Mouse (Mus musculus): ENCODE results near the gene Alg14.

The Alg14 gene

GRCm38 (mm10) chr3:121277557-121277956 lies 14.0 kb upstream of the Alg14 start:
- DNase-seq (ENCODE audit: low read depth, low spot score), result no peak

DNA sequence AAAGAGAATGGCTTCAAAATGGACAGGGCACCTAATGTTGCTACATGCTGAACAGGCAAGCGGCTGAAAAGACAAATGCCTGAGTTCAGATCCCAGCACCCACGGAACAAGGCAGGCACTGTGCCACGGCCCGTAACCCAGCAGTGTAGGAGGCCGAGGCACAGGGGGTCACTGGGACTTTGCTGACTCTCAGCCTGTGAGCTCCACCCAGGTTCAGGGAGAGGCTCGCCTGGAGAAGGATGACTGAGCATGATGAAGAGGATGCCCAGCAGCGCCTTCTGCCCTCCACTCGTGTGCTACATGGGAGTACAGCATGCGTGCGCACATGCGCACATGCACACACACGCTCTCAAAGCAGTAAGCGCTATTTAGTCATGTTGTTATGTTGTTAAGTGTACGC lies 11.9 kb upstream of the Alg14 start:
- no peak for DNase-seq (ENCODE audit: low read depth, low spot score)

DNA sequence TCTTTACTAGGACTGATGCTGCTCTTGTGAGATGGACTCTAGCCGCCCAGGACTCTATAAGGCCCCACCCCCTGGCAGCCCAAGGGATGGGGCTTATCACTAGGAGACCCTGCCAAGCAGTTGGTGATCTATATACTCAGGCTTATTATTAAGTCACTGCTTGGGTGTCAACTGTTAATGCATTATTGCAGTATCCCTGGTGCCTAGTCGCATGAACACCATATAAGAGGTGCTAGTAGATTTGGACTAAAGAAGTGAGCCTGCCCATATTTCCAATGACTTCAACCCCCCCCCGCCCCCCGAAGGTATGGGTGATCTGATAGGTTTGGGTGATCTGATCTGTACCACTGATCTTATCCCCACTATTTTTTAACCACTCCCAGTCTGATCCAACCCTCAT lies 8.6 kb upstream of the Alg14 start, which contains the start of gene Tmem56:
Gene Tmem56, minus strand, starts transcription at position 101 of the 400 bp plus-strand sequence.
- no peak for DNase-seq (ENCODE audit: low read depth, low spot score)

DNA sequence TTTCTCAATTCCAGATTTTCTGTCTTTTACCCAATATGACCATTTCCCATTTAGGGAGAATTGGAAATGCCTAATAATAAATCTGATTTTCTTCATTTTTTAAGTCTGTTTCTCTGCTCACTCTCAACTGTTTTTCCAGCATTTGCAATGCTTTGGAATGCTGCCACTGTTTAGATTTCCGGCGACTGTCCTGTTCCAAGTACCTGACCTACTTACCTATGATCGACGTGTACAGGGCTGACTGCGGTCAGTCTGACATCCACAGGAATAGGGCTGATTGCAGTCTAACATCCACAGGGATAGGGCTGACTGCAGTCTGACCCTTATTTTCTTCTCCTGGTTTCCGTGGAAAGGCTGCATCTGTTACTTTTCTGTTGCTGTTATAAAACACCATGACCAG lies 6.4 kb upstream of the Alg14 start:
- DNase-seq (ENCODE audit: low read depth, low spot score), result no peak

- no peak for DNase-seq (ENCODE audit: low read depth, low spot score)
Observed at GRCm38 (mm10) chr3:121287151-121287550, 4.4 kb upstream of the Alg14 start.

- no peak for DNase-seq (ENCODE audit: low read depth, low spot score)
Observed at GRCm38 (mm10) chr3:121290681-121291080, 892 bp upstream of the Alg14 start.

DNA sequence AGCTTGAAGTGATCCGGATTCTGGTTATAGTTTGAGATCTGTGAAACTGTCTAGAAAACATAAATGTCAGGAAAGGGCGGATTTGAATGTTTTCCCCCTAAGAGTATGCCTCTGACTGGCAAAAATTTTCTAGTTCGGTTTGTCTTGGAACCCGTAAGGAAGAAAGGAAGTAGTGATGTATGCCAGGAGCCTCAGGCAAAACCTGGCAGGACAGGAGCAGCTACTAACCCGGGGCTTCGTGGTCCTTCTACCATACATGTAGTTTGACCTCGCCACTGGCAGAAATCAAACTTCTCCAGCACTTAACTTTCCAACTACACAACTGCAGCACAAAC lies 381 bp upstream of the Alg14 start:
- no peak for DNase-seq (ENCODE audit: low read depth, low spot score)

DNA sequence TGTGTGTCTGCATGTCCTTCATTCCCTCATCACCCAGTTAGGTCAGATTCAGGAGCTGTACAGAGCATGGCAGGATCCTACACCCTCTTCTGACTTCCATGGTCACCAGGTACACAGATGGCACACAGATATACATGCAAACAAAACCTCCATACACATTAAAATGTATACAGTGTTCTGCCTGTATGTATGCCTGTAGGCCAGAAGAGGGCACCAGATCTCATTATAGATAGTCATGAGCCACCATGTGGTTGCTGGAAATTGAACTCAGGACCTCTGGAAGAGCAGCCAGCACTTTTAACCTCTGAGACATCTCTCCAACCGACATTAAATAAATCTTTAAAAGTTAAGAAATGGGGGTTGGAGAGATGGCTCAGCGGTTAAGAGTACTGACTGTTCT lies 2.6 kb downstream of the Alg14 start:
- DNase-seq (ENCODE audit: low read depth, low spot score), result no peak

DNA sequence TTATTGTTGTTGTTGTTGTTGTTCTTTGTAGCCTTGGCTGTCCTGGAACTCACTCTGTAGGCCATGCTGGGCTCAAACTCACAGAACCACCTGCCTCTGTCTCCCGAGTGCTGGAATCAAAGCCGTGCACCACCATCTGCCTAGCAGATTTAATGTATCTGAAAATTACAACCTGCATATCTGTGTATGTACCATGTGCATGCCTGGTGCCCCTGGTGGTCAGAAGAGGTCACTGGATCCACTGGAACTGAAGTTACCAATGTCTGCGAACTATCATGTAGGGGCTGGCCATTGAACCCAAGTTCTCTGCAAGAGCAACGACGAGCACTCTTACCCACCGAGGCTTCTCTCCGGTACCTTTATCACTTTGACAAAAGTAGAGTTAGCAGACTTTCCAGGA lies 15.1 kb downstream of the Alg14 start:
- DNase-seq (ENCODE audit: low read depth, low spot score), result peak; percentile 37

DNA sequence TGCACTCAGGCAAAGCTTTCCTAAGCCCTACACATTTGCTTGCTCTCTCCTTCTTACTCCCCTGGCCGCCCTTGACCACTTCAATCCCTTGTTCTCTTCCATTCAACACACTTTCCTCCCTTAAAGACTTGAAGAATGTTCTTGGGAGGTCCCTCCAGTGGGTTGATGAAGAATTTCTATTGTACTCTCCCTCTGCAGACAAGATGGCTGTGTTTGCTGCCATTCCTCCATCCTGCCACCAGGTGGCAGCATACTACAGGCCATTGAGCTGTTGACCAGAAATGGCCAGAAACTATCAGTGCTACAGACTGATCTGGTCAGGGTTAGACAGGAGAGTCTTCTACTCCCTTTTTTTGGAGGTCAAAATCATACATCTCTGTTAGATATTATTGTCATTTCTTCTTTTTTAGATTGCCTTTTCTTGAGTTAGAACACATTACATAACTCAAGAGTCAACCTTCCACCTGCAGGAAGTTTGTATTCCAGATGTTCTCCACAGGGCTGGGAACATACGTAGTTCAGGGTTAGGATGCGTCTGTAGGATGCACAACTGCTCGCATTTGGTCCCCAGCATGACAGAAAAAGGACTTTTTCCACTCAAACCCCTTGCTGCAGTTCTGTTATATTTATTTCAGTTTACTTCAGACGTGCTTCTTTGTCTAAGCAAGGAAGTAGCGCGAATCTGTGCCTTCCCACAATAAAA lies 16.1 kb downstream of the Alg14 start:
- DNase-seq (ENCODE audit: low read depth, low spot score), result peak; percentile 65

- no peak for DNase-seq (ENCODE audit: low read depth, low spot score)
Observed at GRCm38 (mm10) chr3:121308935-121309334, 17.4 kb downstream of the Alg14 start.

DNA sequence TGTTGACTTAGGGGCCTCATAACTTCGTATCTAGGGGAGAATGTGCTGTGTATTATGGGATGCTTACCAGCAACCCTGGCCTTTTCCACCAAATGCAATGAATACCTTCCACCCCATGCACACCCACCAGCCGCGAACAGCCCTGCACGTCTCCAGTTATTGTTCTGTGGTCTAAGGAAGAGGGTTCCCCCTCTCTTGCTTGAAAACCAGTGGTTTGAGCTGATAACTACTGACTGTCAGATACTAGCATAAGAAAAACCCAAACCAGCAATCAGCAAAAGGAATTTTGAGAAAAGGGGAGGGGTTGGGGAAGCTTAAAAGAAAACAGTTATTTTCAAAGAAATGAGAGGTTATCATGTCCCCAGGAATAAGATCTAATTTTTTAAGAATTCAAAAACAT lies 17.9 kb downstream of the Alg14 start:
- no peak for DNase-seq (ENCODE audit: low read depth, low spot score)

DNA sequence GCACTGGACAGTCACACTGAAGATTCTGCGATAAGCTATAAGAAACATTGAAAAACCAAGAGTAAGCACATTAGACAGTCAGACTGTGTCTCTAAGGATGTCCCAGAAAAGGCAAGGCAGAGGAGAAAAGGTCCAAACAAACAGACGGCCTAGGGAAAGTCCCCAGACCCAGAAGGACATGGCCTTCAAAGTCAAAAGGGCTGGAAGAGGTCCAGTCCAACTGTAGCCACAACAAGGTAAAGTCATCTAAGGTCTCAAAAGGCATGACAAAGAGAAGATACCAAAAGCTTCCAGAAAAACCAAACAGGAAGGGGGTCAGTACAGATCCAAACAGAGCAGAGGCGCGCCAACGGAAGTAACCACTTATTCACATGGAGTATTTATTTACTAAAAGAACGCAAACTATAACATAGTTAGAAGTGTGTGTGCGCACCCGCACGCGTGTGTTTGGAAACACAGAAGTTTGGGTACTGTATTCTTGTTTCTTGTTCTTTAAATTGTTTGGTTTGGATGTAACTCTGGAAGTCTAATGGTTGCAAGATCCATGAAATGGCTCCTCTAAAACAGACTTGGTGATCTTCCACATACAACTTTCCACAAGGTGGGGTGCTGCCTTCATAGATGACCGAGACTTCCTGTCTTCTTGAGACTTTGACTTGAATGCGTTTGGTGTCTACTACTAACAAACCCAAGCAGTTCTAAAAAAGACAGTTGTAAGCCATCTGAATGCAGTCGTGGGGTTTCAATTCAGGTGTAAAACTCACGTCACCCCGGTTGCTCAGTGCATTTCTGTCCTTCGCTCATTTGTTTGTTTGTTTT lies 18.5 kb downstream of the Alg14 start:
- DNase-seq (ENCODE audit: low read depth, low spot score), result no peak

DNA sequence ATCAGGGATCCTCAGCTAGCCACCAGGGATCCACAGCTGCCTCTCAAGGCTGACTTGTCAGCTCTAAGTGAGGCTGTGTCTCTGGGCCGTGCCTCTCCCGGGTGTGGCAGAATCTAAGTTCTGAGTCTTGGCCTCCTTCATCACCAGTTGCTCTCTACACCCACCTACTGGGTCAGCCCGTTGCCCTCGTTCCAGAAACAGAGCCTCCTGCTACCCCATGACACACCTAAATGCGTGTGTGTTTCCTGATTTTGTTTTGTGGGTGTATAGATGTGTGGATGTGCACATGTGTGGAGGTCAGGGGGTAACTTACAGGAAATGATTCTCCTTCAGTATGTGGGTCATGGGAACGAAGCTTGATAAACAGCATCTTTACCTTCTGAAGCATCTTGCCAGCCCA lies 20.9 kb downstream of the Alg14 start:
- DNase-seq (ENCODE audit: low read depth, low spot score), result peak; percentile 25

GRCm38 (mm10) chr3:121312979-121313378 lies 21.4 kb downstream of the Alg14 start:
- no peak for DNase-seq (ENCODE audit: low read depth, low spot score)

DNA sequence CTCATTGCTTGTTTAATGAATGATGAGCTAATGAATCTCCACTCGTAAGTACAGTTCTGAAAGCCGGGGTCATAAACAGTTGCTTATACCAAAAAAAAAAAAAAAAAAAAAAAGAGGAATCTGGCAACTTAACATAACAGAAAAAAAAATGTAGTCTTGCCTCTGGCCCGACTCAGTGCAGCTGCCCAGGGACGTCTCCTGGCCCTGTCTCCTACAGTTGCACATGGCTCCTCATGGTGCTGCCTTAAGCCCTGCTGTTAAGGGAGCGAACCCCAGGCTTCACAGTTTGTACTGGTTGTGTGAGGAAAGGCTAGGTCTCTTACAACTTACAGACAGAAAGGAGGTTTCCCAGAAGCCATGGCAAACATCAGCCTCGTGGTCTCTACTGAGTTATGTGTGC lies 22.6 kb downstream of the Alg14 start:
- no peak for DNase-seq (ENCODE audit: low read depth, low spot score)

DNA sequence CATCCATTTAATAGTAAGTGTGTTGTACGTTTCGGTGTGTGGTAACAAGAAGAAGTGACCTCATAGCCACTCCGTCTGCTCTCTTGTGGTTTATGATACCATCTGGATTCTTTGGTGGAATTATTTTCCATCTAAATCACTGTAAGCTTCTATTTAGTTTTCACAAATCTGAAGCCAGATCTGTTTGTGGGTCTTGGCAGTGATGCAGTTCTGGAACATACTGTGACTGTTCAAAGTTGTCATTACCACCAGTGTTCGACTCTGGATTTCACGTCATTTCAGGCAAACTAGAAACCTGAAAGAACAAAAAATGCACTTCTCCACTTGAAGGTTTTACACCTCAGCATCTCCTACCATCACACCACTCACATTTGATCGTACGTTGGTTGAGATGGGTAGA lies 23.9 kb downstream of the Alg14 start:
- DNase-seq (ENCODE audit: low read depth, low spot score), result no peak

DNA sequence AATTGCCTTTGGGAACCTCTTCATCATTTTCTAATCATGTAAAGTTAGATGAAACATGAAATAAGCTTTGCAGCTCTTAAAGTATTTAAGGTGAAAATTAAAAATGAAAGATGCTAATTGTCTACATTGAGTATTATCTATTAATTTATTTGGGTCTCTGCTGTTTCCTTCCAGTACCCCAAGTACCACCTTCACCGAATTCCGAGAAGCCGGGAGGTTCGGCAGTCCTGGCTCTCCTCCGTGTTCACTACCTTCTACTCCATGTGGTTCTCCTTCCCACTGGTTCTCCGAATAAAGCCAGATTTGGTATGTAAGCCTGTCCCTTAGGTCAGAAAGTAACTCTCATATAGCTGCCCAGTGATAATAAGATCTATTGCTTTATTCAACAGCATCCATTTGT lies 28.3 kb downstream of the Alg14 start:
- no peak for DNase-seq (ENCODE audit: low read depth, low spot score)

- DNase-seq (ENCODE audit: low read depth, low spot score), result no peak
Observed at GRCm38 (mm10) chr3:121320896-121321295, 29.3 kb downstream of the Alg14 start.

DNA sequence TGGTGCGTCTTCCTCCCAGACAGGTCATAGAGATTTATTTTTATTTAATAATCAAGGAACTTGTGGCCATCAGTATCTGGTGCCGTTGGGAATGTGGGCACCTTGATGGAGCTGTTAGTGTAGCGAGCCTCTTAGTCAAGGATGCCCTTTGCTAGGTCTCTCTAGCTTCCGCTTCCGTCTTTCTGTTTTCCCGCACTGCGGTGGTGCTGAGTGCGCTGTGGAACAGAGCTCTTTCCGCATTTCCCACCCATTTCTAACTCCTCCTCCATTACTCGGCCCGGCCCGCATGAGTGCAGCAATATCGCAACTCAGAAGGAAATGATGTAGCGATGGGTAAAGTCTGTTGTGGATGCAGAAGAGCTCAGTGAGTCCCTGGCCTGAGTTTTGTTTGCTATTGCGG lies 31.8 kb downstream of the Alg14 start:
- DNase-seq (ENCODE audit: low read depth, low spot score), result no peak

DNA sequence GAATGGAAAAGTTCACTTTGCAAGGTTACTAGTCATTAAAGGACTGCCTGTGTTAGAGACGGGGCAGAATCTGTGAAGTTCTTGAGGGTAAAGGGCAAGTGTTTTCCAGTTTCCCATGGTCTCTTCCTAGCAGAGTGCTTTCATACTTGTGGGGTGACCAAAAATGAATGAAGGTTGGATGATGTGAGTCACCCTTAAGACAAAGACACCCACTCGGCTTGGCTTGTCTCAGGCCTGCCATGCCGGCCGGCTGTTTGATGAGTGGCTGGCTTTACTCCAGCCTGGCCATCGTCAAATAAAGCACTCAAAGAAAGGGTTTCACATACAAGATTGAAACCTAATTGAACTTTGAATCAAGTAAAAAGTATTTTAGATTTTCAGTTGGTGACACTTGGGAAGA lies 35.8 kb downstream of the Alg14 start:
- no peak for DNase-seq (ENCODE audit: low read depth, low spot score)

- DNase-seq (ENCODE audit: low read depth, low spot score), result peak; percentile 30
Observed at GRCm38 (mm10) chr3:121329647-121330046, 38.1 kb downstream of the Alg14 start.

DNA sequence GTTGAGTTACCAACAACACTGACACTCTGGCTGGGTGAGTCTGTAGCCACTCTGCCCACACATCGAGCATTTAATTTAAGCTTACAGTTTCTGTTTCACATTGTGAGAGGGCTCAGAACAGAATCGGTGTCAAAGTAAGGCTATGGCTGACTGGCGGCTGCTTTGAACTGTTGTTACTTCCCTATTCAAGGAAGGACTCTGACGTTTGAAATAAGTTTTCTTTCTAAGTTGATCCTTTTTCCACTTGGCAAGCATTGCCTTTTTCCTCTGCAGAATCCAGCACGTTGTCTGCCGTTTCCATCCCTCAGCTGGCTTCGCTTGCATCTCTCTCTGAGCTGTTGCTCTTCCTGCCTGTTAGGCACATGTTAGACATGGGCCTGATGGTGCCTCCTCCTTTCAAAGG lies 38.7 kb downstream of the Alg14 start:
- peak; percentile 49 for DNase-seq (ENCODE audit: low read depth, low spot score)

All from CD4-positive helper T cell, adult 2 months (primary cell).